Mouse (Mus musculus) cortical plate, adult 2 months (tissue): ENCODE data around the gene Adgrv1.

Experiments
- CTCF ChIP-seq: fragments of 200-500 bp; IDR thresholded peaks from 2 replicates; pipeline ENCODE4 v1.5.1; 2011; ENCODE audit warnings: mild to moderate bottlenecking, control low read depth, low read length; ENCODE audit not compliant: insufficient read depth; ENCODE audit errors: extremely low read depth
- POLR2A ChIP-seq: fragments of 200-500 bp; IDR thresholded peaks from 2 replicates; pipeline ENCODE4 v1.6.1; 2011; ENCODE audit warnings: mild to moderate bottlenecking, low read length, control low read depth; ENCODE audit not compliant: insufficient read depth; ENCODE audit errors: extremely low read depth

- TF ChIP-seq CTCF (no peak), POLR2A (no peak)
Measured at GRCm38 (mm10) chr13:81369564-81369963, 263.4 kb downstream of the Adgrv1 start.
